Mouse (Mus musculus) intestine, postnatal 0 days (tissue): ENCODE measurements around the gene Gtf2ird1. TPM values are rescaled to one million over a fixed set of nuclear protein-coding genes. Genes with fewer than 3 reads are reported as not detected.
"Not testable (repeated sequence)": the region's sequence is repeated elsewhere in the genome, so short reads cannot be mapped to it uniquely, and the experiment has no call there.

Experiments used
- ATAC-seq: fragments of 200-750 bp; cut with Nextera tagmentation; 2 replicates; pipeline ENCODE4 v1.8.0; 2017; ENCODE audit warnings: mild to moderate bottlenecking, moderate TSS enrichment, moderate library complexity
- H3K27ac ChIP-seq: fragments of 300-500 bp; sonication (generic); 2 replicates; pipeline ENCODE4 v1.5.1; 2014; ENCODE audit warnings: mild to moderate bottlenecking, low read depth, low read length, moderate library complexity
- H3K27me3 ChIP-seq: fragments of 300-500 bp; sonication (generic); replicated peaks from 2 replicates; pipeline ENCODE4 v1.6.1; 2014; ENCODE audit warnings: low read length, mixed read lengths; ENCODE audit not compliant: control insufficient read depth, insufficient read depth
- H3K36me3 ChIP-seq: fragments of 300-500 bp; sonication (generic); 2 replicates; pipeline ENCODE4 v1.6.1; 2014; ENCODE audit warnings: mild to moderate bottlenecking, moderate library complexity; ENCODE audit not compliant: control insufficient read depth, insufficient read depth
- H3K4me1 ChIP-seq: fragments of 300-500 bp; sonication (generic); replicated peaks from 2 replicates; pipeline ENCODE4 v1.6.1; 2014; ENCODE audit warnings: antibody characterized with exemption, low read length, mixed read lengths; ENCODE audit not compliant: control insufficient read depth, insufficient read depth
- H3K4me2 ChIP-seq: fragments of 300-500 bp; sonication (generic); replicated peaks from 2 replicates; pipeline ENCODE4 v1.6.1; 2014; ENCODE audit warnings: low read depth, mild to moderate bottlenecking, moderate library complexity
- H3K4me3 ChIP-seq: fragments of 300-500 bp; sonication (generic); 2 replicates; pipeline ENCODE4 v1.5.1; 2014; ENCODE audit warnings: low read depth, low read length
- H3K9ac ChIP-seq: fragments of 300-500 bp; sonication (generic); 2 replicates; pipeline ENCODE4 v1.6.1; 2014; ENCODE audit warnings: mild to moderate bottlenecking, low read depth, low read length
- H3K9me3 ChIP-seq: fragments of 300-500 bp; sonication (generic); 2 replicates; pipeline ENCODE4 v1.6.1; 2016; ENCODE audit warnings: mixed run types; ENCODE audit not compliant: control insufficient read depth
- CTCF ChIP-seq: sonication (generic); IDR thresholded peaks from 2 replicates; pipeline ENCODE4 v1.5.1; 2016; ENCODE audit warnings: low read depth, mild to moderate bottlenecking, control low read depth, antibody characterized with exemption, moderate library complexity
- WGBS: fragments of 180-500 bp; shearing (Covaris S2); extraction: QIAGEN DNeasy Blood & Tissue Kit; methylation state at CpG from one replicate; pipeline ENCODE4 v1.1.7; 2014; 5-methylcytosine and 5-hydroxymethylcytosine counted together
- polyA plus RNA-seq: library from polyadenylated mRNA; unstranded; fragments of >200 nt; fragmentation: Nextera tagmentation; extraction: Ambion mirVana; gene quantifications from 2 replicates; pipeline ENCODE4 v1.2.1, GENCODE M21; 2015

Gene Gtf2ird1
- polyA plus RNA-seq, 1 experiment from 2014 or later = 46.8 TPM

- Histone ChIP-seq H3K9me3 (no peaks in the 10 kb centered on the region), H3K4me2 (no peak overlapping the region), H3K4me3 (no peak overlapping the region), H3K9ac (no peak overlapping the region), H3K27me3 (no peaks in the 10 kb centered on the region), H3K4me1 (no peaks in the 10 kb centered on the region), H3K36me3 (peaks cover 59% of the 10 kb centered on the region), H3K27ac (no peak overlapping the region)
- 85% methylated on average over 4 of the region's 4 CpGs for WGBS
- no peak for ATAC-seq
- TF ChIP-seq CTCF = no peak
Measured at GRCm38 (mm10) chr5:134359101-134359500, 97.4 kb downstream of the Gtf2ird1 start.

- H3K27ac ChIP-seq, H3K4me3 ChIP-seq, H3K4me2 ChIP-seq, H3K9ac ChIP-seq, H3K27me3 ChIP-seq, H3K4me1 ChIP-seq, H3K9me3 ChIP-seq, ATAC-seq: not testable (repeated sequence)
- WGBS = 92% methylated on average over 4 of the region's 4 CpGs
- peaks cover 36% of the 10 kb centered on the region for H3K36me3 ChIP-seq
Measured at GRCm38 (mm10) chr5:134355372-134355771, 101.1 kb downstream of the Gtf2ird1 start.

GRCm38 (mm10) chr5:134353117-134353516, 103.4 kb downstream of the Gtf2ird1 start:
- no peak overlapping the region for H3K4me2 ChIP-seq
- no peak overlapping the region for H3K9ac ChIP-seq
- H3K27me3 ChIP-seq = no peaks in the 10 kb centered on the region
- no peaks in the 10 kb centered on the region for H3K9me3 ChIP-seq
- no peak overlapping the region for H3K27ac ChIP-seq
- no peak for ATAC-seq
- TF ChIP-seq CTCF = no peak
- no peaks in the 10 kb centered on the region; the same call in 1 of the 2 replicates for H3K4me1 ChIP-seq
- H3K36me3 ChIP-seq = peaks cover 15% of the 10 kb centered on the region
- H3K4me3 ChIP-seq = no peak overlapping the region
- 73% methylated on average over 4 of the region's 4 CpGs for WGBS

GRCm38 (mm10) chr5:134352527-134353001, 104.0 kb downstream of the Gtf2ird1 start:
- 79% methylated on average over 3 of the region's 3 CpGs for WGBS
- Histone ChIP-seq H3K9me3 (no peaks in the 10 kb centered on the region), H3K4me2 (no peak overlapping the region), H3K9ac (no peak overlapping the region), H3K4me3 (no peak overlapping the region), H3K27me3 (no peaks in the 10 kb centered on the region), H3K27ac (no peak overlapping the region), H3K36me3 (peaks cover 9% of the 10 kb centered on the region), H3K4me1 (no peaks in the 10 kb centered on the region; the same call in 1 of the 2 replicates)
- TF ChIP-seq CTCF = no peak
- no peak for ATAC-seq

- no peak for TF ChIP-seq CTCF
- Histone ChIP-seq H3K9me3 (no peaks in the 10 kb centered on the region), H3K36me3 (no peaks in the 10 kb centered on the region), H3K4me2 (peak overlapping the region; percentile 48), H3K27ac (no peak overlapping the region), H3K9ac (no peak overlapping the region), H3K27me3 (no peaks in the 10 kb centered on the region), H3K4me1 (no peaks in the 10 kb centered on the region; the same call in 1 of the 2 replicates), H3K4me3 (no peak overlapping the region)
- WGBS = 9% methylated on average over 10 of the region's 10 CpGs
- peak; percentile 88 for ATAC-seq
Measured at GRCm38 (mm10) chr5:134350660-134351059, 105.9 kb downstream of the Gtf2ird1 start.

- no peaks in the 10 kb centered on the region for H3K9me3 ChIP-seq
- no peak for ATAC-seq
- H3K27ac ChIP-seq = no peak overlapping the region
- H3K4me1 ChIP-seq = no peaks in the 10 kb centered on the region; the same call in 1 of the 2 replicates
- H3K4me2 ChIP-seq = no peak overlapping the region
- WGBS = 81% methylated on average over 2 of the region's 2 CpGs
- H3K36me3 ChIP-seq = no peaks in the 10 kb centered on the region
- no peak overlapping the region for H3K4me3 ChIP-seq
- TF ChIP-seq CTCF = peak; percentile 70
- H3K9ac ChIP-seq = no peak overlapping the region
- no peaks in the 10 kb centered on the region for H3K27me3 ChIP-seq
Measured at GRCm38 (mm10) chr5:134347066-134347465, 109.5 kb downstream of the Gtf2ird1 start.

DNA sequence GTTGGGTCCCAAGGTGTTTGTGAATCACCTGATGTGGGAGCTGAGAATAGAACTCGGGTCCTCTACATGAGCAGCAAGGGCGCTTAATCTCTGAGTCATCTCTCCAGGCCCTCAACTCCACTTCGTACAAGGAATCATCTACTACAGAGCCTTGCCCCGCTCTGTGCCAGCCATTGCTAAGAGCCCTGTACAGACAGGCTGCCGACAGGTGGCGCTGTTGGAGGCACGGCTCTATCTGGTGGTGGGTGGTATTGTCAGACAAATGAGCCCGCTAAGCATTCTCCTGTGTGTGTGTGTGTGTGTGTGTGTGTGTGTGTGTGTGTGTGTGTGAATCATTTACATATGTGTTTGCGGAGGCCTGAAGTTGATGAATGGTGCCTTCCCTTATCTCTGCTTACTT, 111.1 kb downstream of the Gtf2ird1 start:
- no peak overlapping the region for H3K27ac ChIP-seq
- H3K4me1 ChIP-seq = no peaks in the 10 kb centered on the region; the same call in 1 of the 2 replicates
- H3K36me3 ChIP-seq = no peaks in the 10 kb centered on the region
- WGBS = 83% methylated on average over 9 of the region's 9 CpGs
- ATAC-seq = no peak
- H3K9me3 ChIP-seq = no peaks in the 10 kb centered on the region
- no peak overlapping the region for H3K4me3 ChIP-seq
- TF ChIP-seq CTCF = peak; percentile 62
- no peak overlapping the region for H3K9ac ChIP-seq
- no peak overlapping the region for H3K4me2 ChIP-seq
- H3K27me3 ChIP-seq = no peaks in the 10 kb centered on the region
